Mouse (Mus musculus): ENCODE results near the gene Glis2.
A peak's percentile ranks its signal among the peaks of the same experiment; 100 is the strongest.
"Not testable (repeated sequence)": the region's sequence is repeated elsewhere in the genome, so short reads cannot be mapped to it uniquely, and the experiment has no call there.

Glis2 gene

DNA sequence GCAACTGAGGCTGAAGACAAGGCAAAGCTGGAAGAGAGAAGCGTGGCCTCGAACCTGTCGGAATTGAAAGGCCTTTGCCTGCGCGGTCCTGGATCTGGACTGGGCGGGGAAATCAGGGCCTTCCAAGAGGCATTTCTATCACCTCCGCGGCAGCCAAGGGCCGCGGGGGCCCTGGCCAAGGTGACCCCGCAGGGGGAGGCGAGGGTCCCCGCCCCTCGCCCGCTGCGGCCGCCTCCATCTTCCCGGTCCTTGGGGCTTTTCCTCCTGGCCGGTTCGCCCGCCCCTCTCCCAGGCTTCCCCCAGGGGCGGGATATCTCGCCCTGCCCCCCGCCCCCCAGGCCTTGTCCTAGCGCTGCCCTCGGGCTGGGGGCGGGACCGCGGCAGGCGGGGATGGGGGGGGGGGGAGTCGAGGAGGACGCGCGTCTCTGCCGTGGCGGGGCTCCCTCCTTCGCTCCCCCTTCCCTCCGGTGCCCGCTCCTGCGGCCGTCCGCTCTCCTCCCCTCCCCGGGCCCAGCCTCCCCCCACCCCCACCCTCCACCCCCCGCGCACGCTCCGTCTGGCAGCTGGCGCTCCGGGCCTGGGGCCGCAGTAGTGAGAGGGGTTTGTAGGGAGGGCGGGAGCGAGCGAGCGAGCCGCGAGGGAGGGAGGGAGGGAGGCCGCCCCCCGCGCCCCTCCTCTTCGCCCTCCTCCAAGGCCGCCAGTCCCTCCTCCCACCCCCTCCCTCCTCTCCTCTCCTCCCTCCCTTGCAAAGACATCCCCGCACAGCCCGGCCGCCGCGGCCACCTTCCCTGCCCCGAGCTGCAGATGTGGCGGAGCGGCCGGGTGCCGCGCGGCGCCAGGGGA is at the start of gene Glis2:
Glis2 (plus strand) TSS at position 743 of the 843 bp plus-strand sequence.
- peak; percentile 39 for DNase-seq (ENCODE audit: low read depth)

DNA sequence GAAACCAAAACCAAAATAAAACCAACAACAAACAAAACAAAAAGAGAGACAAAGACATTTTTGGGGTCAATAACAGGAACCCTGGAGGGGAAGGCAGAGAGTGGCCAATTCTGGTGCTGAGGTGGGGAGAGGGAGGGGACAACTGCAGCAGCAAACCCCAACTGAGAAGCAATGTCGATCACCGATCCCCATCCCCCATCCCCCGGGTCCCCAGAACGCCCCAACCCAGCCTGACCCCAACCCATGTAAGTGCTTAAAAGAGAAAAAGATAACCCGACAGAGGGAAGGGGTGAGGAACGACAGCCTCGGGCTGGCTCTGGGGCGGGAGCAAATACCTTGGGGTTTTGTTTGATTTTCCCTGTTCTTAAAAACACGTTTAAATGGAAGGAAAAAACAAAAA is 49.7 kb upstream of the Glis2 start:
- no peak for DNase-seq (ENCODE audit: low read depth)

DNA sequence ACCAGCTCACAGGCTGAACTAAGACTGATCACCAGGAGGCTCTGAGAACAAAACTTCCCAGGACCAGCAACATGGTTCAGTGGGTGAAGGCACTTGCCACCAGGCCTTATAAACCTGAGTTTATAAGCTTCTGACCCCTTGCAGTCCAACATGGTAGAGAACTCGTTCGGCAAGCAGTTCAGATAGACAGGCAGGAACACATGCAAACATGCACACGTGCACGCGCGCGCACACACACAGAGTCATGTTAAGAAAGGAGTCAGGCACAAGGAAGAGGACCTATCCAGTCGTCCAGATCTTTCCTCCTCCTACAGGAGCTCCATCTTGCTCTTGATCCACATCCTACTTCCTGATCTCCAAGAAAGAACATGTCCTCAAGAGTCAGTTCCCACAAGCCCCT is 47.7 kb upstream of the Glis2 start:
- DNase-seq (ENCODE audit: low read depth), result no peak

DNA sequence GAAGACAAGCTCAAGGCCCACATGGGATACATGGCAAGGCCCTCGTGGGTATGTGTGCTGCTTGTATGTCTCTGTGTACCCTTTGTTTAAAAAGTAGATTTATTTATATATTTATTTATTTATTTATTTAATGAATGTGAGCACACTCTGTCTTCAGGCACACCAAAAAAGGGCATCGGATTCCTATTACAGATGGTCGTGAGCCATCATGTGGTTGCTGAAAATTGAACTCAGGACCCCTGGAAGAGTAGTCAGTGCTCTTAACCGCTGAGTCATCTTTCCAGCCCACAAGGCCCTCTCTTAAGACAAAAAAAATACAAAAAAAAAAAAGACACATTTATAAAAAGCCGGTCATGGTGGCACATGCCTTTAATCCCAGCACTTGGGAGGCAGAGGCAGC is 46.9 kb upstream of the Glis2 start:
- DNase-seq (ENCODE audit: low read depth), result no peak

DNA sequence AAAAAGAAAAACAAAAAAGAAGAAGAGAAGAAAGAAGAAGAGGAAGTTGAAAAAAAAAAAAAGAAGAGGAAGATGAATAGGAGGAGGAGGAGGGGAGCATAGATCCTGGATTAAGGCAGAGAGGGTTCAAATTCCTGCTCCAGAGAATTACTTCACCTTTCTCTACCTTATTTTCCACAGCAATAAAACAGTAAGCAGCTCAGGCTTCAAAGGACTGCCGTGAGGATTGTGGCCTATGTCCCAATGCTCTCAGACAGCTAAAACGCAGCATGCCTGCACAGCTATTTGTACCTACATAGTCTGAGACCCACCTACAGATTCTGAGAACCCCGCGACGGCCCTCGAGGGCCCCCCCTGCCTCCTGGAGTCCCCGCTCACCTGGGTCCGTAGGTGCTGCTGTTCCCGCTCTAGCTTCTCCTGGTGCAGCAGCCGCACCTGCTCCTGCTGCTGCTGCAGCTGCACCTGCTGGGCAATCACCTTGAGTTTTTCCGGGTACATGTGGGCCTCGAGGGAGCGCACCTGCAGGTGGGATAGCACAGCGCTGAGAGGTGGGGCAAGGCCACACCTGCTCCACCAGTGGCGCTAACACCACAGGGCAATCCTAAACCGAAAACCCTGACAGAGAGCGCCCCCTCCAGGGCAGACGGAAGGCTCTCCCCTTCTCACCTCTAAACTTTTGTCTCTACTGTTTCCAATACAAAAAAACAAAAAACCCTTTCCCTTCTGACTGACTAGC is 45.4 kb upstream of the Glis2 start:
- no peak for DNase-seq (ENCODE audit: low read depth)

DNA sequence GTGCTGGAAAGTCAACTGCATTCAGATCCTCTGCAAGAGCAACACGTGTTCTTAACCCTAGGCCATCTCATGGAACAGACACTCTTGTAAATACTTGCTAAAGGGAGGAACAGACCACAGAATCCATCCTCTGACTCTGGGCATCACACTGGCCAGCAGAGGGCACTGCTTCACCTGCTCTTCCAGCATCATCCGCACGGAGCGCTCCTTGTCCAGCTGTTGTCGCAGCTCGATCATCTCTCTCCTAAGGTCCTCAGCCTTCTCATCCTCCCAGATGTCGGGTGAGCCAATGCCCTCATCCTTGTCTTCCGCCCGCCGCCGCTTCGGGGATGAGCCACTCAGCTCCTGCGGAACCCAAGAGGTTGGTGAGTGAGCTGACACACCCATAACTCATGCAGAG is 43.5 kb upstream of the Glis2 start:
- peak; percentile 67 for DNase-seq (ENCODE audit: low read depth)

DNA sequence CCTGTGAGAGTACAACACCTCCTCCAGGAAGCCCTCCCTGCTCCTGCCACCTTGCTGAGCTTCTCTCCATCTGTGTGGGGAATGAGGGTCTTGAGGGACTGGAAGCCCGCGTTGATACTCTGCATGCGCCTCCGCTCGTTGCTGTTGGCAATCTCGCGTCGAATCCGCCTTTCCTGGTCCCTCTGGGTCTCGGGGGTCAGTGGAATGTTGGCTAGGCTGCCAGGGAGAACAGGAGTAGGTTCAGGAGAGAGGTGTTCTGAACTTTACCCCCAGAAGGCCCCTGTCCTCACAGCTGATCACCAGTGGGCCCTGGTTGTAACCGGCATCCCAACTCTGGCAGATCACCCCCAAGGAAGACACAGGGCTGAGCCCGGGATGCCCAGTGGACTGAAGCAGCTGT is 42.6 kb upstream of the Glis2 start:
- DNase-seq (ENCODE audit: low read depth), result no peak

DNA sequence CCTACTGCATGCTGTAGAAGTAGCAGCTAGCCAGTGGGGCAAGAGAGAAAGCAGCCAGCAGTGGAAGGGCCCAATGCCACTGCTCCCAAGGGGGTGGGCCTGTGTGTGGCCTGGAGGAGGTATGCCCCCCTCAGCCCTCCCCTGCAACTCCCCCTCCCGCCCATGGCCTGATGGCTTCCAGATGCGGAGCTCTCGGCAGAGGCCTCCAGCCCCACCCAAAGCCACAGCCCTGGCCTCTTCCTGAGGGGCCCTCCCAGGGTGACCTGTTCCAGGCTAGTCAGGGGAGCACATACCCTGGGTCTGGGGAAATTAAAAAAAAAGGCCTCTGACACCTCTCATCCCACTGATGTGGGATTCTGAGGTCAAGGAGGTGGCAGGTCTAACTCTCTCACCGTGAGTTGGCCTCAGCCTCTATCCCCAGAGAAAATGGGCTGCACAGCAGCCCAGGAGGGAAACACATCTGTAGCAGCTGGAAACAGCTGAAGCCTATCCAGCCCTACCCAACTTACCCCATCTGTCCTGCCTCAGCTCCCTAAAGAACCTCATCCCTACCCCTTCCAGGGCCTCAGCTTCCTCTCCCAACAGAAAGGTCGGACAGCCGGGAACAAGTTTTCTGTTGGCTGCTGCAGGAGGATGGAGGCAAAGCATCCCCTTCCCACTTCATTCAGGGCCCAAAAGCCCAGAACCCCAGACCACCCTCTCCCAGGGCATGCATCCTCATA is 41.5 kb upstream of the Glis2 start:
- DNase-seq (ENCODE audit: low read depth), result no peak

DNA sequence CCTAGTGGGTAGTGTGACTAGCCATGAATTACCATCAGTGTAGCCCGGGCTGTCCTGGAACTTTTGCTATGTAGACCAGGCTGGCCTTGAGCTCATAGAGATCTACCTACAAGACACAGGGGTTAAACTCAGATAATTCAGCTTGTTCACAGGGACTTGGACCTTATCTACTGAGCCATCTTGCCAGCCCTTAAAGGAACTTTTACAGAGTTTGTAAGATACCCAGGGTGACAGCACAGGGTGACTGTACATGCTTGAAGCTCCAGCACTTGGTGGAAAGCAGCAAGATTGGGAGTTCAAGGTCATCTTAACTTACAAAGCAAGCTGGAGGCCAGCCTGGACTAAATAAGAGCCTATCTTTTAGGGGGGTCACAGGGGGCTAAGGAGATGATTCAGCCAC is 39.0 kb upstream of the Glis2 start:
- no peak for DNase-seq (ENCODE audit: low read depth)

DNA sequence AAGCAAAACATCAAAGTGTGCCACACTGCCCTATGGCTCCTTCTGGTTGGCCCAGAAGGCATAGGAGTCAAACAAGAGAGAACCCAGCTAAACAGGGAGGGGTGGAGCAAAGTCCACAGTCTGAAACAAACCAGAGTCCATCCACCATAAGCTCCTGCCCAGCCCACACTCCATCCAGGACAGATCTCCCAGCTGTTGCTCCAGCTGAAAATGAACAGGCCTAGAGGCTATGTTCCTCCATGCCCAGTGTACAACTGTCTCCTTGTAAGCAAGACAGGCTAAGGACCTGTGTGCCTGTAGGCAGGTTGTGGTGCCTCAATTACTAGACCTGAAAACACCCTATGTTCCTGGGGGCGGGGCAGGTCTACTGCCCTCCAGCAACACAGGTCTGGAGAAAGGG is 37.4 kb upstream of the Glis2 start:
- no peak for DNase-seq (ENCODE audit: low read depth)

DNA sequence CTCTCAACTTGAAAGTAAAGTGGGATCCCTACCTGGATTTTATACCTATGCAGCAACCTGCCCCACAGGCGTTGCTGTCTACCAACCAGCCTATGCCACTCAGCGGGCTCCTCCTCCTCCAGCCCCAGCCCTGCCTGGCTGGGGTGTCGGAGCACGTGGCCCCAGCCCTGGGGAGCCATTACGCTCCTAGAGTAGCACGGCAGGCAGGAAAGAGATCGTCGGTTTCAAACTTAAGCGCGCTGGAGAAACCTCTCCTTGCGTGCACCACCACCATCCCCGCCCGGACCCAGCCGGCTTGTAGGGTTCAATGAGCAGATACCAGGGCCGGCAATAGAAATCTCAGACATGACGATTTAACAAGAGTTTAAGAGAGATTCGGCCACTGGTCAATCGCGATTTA is 36.6 kb upstream of the Glis2 start:
- peak; percentile 80 for DNase-seq (ENCODE audit: low read depth)

DNA sequence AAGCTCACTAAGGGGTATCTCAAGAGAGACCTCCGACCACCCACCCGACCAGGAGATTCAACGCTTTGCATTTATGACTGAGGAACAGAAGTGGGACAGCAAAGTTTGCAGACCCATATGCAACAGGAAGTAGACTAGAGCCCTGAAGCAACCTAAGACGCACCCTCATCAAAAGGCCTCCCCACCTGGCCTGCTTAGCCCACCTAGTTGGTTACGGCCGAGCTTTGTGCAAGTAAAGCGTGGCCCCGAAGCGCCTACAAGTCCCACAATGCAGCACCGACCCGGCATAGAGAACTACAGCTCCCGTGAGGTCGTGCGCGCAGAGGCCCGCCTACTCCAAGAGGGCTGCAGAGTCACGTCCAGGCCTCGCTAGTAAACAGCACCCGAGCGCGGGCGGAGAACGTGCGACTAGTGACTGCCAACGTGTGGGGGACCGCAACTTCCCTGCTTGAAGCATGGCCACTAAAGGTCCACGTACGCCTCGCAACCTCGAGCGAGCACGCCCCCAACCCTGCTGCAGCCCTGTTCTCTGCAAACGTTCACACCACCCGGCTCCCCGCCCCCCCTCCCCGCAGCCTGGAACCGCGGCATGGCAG is 36.0 kb upstream of the Glis2 start:
- peak; percentile 90 for DNase-seq (ENCODE audit: low read depth)

DNA sequence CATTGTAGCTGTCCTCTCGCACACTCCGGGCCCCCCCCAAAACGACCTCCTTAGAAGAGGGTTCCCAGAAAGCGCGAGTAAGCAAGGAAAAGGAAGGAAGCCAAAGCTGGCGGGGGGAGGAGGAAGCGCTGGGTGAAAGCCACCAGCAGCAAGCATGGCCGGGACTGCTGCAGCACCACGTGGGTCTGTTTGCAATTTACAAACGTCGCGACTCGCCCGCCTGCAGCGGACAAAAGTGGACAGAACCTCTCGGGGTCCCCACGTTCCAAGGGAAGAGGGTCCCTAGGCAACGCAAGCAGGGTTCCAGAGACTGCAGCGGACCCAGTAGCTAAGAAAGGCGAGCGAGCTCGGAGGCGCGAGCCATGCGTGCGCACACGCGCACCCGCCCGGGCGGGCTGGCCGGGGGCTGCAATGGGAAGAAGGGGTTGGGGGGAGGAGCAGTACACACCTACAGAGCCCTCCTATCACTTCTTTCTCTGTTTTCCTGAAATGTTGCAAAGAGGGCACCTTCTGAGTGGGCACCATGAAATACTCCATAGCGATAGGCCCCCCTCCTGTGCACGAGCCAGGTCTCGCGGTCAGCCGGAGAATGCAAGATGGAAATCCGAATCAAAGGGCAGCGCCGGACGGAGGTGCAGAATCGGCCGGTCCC is 35.4 kb upstream of the Glis2 start:
- DNase-seq (ENCODE audit: low read depth), result peak; percentile 71

DNA sequence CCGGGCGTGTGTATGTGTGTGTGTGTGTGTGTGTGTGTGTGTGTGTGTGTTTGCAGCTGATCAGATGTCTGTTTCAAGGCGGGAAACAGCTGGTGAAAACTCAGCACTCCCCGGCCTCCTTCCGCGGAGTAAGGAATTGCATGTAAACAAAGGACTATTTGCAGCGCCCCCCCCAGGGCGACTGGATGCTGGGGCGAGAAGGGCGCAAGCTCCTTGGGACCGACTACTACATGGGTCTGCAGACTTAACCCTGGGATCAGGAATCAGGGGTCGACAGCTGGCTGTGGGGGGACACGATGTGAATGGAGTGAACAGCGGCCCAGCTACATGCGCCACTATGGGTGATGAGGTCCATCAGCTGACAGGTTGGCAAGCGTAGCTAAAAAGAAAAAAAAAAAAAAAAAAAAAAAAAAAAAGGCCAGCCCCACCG is 34.8 kb upstream of the Glis2 start, which contains the start of gene Tfap4:
Tfap4 (minus strand) TSS at position 140 of the 430 bp plus-strand sequence.
- DNase-seq (ENCODE audit: low read depth), result peak; percentile 93

DNA sequence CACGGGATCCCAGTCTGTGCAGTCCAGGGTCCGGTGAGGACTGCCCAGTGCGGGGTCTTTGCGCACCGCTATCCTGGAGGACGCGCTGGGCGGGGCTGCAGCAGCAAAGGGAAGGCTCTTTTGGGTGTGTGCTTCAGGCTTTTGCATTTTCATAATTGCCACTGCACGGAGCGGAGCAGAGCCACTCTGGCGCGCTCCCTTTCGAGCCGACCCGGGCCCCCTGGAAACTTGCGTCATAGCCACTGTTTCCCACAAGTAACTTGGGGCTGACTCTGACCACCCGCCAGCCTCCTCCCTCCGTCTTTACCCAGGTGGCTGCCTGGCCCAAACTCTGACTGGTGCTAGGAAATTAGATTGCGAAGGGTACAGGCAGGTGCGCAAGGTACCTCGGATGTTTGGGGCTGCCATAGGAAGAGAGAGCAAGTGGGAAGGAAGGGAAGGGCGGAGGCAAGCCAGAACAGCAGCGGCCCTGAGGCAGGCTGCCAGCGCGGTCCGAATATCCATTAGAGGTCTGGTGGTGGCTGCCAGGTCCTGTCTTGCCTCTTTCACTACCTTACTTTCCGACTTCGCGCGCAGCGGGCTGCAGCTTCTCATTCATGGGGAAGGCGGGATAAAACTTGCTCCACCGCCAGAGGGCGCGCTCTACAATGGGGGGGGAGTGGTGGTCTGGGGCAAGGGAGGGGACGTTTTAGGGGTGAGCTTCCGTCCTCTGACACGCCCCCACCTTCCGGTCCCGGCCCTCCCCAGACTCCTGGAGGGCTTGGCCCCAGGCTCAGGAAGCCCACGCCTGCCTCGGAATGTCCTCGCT is 34.2 kb upstream of the Glis2 start:
- peak; percentile 83 for DNase-seq (ENCODE audit: low read depth)

DNA sequence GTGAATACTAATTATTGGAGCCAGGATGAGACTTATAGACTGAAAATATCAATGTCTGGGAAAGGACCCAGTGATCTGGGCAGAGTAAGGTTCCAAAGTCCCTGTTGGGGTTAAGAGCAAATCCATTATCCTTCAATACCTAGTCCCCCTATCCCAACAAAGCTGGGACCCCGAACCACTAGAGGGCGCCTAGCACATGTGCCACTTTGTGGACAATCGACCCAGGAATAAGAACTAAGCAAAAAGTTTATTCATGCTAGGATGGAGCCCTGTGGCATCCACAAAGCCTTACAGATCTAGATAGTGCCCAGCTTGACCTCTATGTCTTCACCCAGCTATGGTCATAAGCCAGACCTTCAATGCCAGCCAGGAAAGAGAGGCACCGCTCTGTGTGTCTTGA is 26.6 kb upstream of the Glis2 start:
- peak; percentile 87 for DNase-seq (ENCODE audit: low read depth)

DNA sequence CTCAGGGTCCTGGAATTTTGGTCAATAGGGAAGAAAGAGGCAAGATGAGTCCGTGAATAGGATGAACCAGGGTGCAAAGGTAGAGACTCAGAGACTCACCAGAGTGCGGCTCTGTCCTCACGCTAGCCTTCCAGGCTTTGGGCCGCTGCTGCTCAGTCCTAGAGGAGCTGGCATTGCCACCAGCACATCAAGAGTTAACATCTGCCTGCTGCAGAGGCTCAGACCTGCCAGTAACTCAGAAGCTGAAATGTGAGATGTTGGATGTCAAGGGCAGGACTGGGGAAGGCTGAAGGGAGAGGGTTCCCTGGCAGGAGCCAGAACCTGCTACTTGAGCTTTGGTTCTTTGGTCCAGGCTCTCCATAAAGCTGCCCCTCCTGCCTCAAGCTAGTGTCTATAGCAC is 23.8 kb upstream of the Glis2 start:
- no peak for DNase-seq (ENCODE audit: low read depth)

DNA sequence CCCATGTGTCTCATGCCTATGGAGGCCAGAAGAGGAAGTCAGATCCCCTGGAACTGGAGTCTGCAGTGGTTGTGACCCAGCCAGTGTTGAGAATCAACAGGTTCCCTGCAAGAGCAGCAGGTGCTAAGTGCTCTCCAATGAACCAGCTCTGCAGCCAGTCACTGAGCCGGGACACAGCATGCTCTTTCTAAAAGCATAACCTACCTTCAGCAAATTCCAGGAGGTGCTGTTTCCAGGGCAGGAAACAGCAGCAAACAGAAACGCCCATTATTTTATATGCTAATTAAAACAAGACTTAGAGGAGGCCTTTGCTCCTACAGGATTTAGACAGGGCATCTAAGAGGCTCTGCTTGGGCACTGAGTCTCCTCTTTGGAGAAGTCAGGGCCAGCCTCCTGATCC is 18.5 kb upstream of the Glis2 start:
- DNase-seq (ENCODE audit: low read depth), result no peak

DNA sequence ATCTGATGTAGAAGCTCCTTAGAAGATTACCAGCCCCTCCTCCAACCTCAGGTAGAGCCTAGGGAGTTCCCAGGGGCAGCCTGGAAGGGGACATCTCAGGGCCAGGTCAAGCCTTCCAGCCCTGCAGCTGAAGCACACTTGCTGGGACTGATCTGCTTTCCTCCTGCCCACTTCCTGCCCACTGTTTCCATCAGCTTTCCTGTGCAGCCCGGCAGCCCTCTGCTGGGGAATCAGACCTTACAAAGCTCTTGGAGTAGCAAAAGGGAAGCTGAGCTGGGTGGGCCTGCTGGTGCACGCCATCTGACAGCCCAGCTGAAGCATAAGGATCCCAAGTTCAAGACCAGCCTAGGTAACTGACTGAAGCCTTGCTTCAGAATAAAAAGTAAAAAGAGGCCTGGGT is 17.6 kb upstream of the Glis2 start:
- DNase-seq (ENCODE audit: low read depth), result peak; percentile 46

DNA sequence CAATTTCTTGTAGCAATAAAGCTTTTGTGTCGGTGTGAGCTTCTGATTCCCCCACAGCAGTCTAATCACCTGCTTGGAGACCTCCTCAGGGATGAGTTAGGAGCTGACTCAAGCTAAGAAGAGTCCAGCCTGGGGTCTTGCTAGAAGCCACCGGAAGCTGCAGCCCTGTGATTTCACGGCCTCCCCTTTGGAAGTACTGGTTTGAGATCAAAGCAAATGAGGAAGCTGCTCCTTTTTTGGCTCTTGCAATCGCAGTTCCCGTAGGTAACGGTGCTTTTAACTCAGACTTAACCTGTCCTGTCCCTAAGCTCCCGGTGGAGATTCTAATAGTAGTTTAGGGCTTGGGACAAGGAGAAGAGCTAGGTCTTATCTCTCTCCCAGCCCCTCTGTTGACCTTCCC is 15.9 kb upstream of the Glis2 start:
- no peak for DNase-seq (ENCODE audit: low read depth)

DNA sequence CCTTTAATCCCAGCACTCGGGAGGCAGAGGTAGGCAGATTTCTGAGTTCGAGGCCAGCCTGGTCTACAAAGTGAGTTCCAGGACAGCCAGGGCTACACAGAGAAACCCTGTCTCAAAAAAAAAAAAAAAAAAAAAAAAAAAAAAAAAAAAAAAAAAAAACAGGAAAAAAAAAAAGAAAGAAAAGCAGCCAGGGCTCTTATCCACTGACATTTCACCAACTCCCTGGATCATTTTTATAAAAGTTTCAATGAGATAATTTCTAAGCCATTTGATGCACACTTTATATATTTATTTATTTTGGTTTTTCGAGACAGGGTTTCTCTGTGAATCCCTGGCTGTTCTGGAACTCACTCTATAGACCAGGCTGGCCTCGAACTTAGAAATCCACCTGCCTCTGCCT is 13.3 kb upstream of the Glis2 start:
- not testable (repeated sequence) for DNase-seq (ENCODE audit: low read depth)
